Mouse (Mus musculus): Measurements from ENCODE around the gene Nlrp10. TPM values are rescaled to one million over a fixed set of nuclear protein-coding genes. Genes with fewer than 3 reads are reported as not detected.

Gene Nlrp10
- polyA plus RNA-seq, 1 experiment from 2014 or later, result 0.07 TPM

- no peaks in the 10 kb centered on the region for H3K27me3 ChIP-seq (ENCODE audit: insufficient read depth, low read length)
- H3K4me3 ChIP-seq (ENCODE audit: low read length), result no peak overlapping the region
- H3K27ac ChIP-seq (ENCODE audit: low read length), result no peak overlapping the region
- H3K4me1 ChIP-seq (ENCODE audit: insufficient read depth, low read length), result no peaks in the 10 kb centered on the region
- no peak overlapping the region for H3K9ac ChIP-seq (replicated peaks; ENCODE audit: low read length)
- H3K4me2 ChIP-seq (replicated peaks; ENCODE audit: low read depth, low read length), result no peak overlapping the region
- WGBS, result 69% methylated on average over 11 of the region's 11 CpGs
- ATAC-seq (ENCODE audit: low FRiP score, low TSS enrichment), result no peak
- H3K9me3 ChIP-seq (ENCODE audit: low read length), result no peaks in the 10 kb centered on the region
- no peaks in the 10 kb centered on the region for H3K36me3 ChIP-seq (ENCODE audit: insufficient read depth, low read length)
These were observed 1.4 kb downstream of the Nlrp10 start for GRCm38 (mm10) chr7:108928280-108929188.

GRCm38 (mm10) chr7:108927043-108927442, 2.9 kb downstream of the Nlrp10 start:
- H3K4me3 ChIP-seq (ENCODE audit: low read length), result no peak overlapping the region
- no peak overlapping the region for H3K9ac ChIP-seq (replicated peaks; ENCODE audit: low read length)
- no peak for ATAC-seq (ENCODE audit: low FRiP score, low TSS enrichment)
- no peak overlapping the region for H3K27ac ChIP-seq (ENCODE audit: low read length)
- no peaks in the 10 kb centered on the region for H3K4me1 ChIP-seq (ENCODE audit: insufficient read depth, low read length)
- H3K27me3 ChIP-seq (ENCODE audit: insufficient read depth, low read length), result no peaks in the 10 kb centered on the region
- H3K4me2 ChIP-seq (replicated peaks; ENCODE audit: low read depth, low read length), result no peak overlapping the region
- no peaks in the 10 kb centered on the region for H3K9me3 ChIP-seq (ENCODE audit: low read length)
- H3K36me3 ChIP-seq (ENCODE audit: insufficient read depth, low read length), result no peaks in the 10 kb centered on the region
- 63% methylated on average over 4 of the region's 4 CpGs for WGBS

- no peaks in the 10 kb centered on the region for H3K9me3 ChIP-seq (ENCODE audit: low read length)
- H3K4me2 ChIP-seq (replicated peaks; ENCODE audit: low read depth, low read length), result no peak overlapping the region
- H3K27me3 ChIP-seq (ENCODE audit: insufficient read depth, low read length), result no peaks in the 10 kb centered on the region
- H3K9ac ChIP-seq (replicated peaks; ENCODE audit: low read length), result no peak overlapping the region
- H3K4me1 ChIP-seq (ENCODE audit: insufficient read depth, low read length), result no peaks in the 10 kb centered on the region
- WGBS, result 73% methylated on average over 2 of the region's 2 CpGs
- H3K27ac ChIP-seq (ENCODE audit: low read length), result no peak overlapping the region
- no peak for ATAC-seq (ENCODE audit: low FRiP score, low TSS enrichment)
- H3K36me3 ChIP-seq (ENCODE audit: insufficient read depth, low read length), result no peaks in the 10 kb centered on the region
- H3K4me3 ChIP-seq (ENCODE audit: low read length), result no peak overlapping the region
These were observed 26.0 kb downstream of the Nlrp10 start for GRCm38 (mm10) chr7:108903969-108904368.

- Histone ChIP-seq H3K9me3 (ENCODE audit: low read length) (no peaks in the 10 kb centered on the region), H3K4me3 (ENCODE audit: low read length) (no peak within 1 kb of the TSS), H3K27me3 (ENCODE audit: insufficient read depth, low read length) (no peaks in the 10 kb centered on the region), H3K27ac (ENCODE audit: low read length) (no peak within 1 kb of the TSS), H3K9ac (replicated peaks; ENCODE audit: low read length) (no peak within 1 kb of the TSS), H3K36me3 (ENCODE audit: insufficient read depth, low read length) (no peaks in the 10 kb centered on the region), H3K4me2 (replicated peaks; ENCODE audit: low read depth, low read length) (no peak within 1 kb of the TSS), H3K4me1 (ENCODE audit: insufficient read depth, low read length) (no peaks in the 10 kb centered on the region)
- 89% methylated on average over 5 of the region's 5 CpGs for WGBS
- ATAC-seq (ENCODE audit: low FRiP score, low TSS enrichment), result no peak
These were observed 35.7 kb downstream of the Nlrp10 start, which contains the start of gene Olfr519 for GRCm38 (mm10) chr7:108894320-108894719. TSS of gene Olfr519 (minus strand) at chr7:108894420.

- Histone ChIP-seq H3K4me1 (ENCODE audit: insufficient read depth, low read length) (no peaks in the 10 kb centered on the region), H3K27me3 (ENCODE audit: insufficient read depth, low read length) (no peaks in the 10 kb centered on the region), H3K27ac (ENCODE audit: low read length) (no peak within 1 kb of the TSS), H3K4me3 (ENCODE audit: low read length) (no peak within 1 kb of the TSS), H3K4me2 (replicated peaks; ENCODE audit: low read depth, low read length) (no peak within 1 kb of the TSS), H3K9me3 (ENCODE audit: low read length) (no peaks in the 10 kb centered on the region), H3K36me3 (ENCODE audit: insufficient read depth, low read length) (no peaks in the 10 kb centered on the region), H3K9ac (replicated peaks; ENCODE audit: low read length) (no peak within 1 kb of the TSS)
- WGBS, result 84% methylated on average over 4 of the region's 4 CpGs
- no peak for ATAC-seq (ENCODE audit: low FRiP score, low TSS enrichment)
These were observed 45.1 kb downstream of the Nlrp10 start, which contains the start of gene Olfr518 for GRCm38 (mm10) chr7:108884906-108885305. TSS of gene Olfr518 (minus strand) at chr7:108885006.

GRCm38 (mm10) chr7:108872279-108872678, 57.7 kb downstream of the Nlrp10 start, which contains the start of gene Olfr517:
TSS of gene Olfr517 (minus strand) at chr7:108872379.
- WGBS, result 69% methylated on average over 2 of the region's 2 CpGs
- H3K9ac ChIP-seq (replicated peaks; ENCODE audit: low read length), result no peak within 1 kb of the TSS
- no peak for ATAC-seq (ENCODE audit: low FRiP score, low TSS enrichment)

More at GRCm38 (mm10) chr7:108872279-108872678, 57.7 kb downstream of the Nlrp10 start, which contains the start of gene Olfr517:
- Histone ChIP-seq H3K4me3 (ENCODE audit: low read length) (no peak within 1 kb of the TSS), H3K9me3 (ENCODE audit: low read length) (no peaks in the 10 kb centered on the region), H3K36me3 (ENCODE audit: insufficient read depth, low read length) (no peaks in the 10 kb centered on the region), H3K27me3 (ENCODE audit: insufficient read depth, low read length) (no peaks in the 10 kb centered on the region), H3K4me1 (ENCODE audit: insufficient read depth, low read length) (no peaks in the 10 kb centered on the region), H3K4me2 (replicated peaks; ENCODE audit: low read depth, low read length) (no peak within 1 kb of the TSS), H3K27ac (ENCODE audit: low read length) (no peak within 1 kb of the TSS)

Other genes with a start within 250 kb of the Nlrp10 start
- not detected in 2 replicates for gene Olfr512, start 216.9 kb downstream of the Nlrp10 start, polyA plus RNA-seq (2015; fragmentation: Nextera tagmentation; extraction: Ambion mirVana)
- gene Olfr513, start 179.2 kb downstream of the Nlrp10 start, polyA plus RNA-seq (2015; fragmentation: Nextera tagmentation; extraction: Ambion mirVana), result not detected in 2 replicates
- gene Olfr514, start 104.2 kb downstream of the Nlrp10 start, polyA plus RNA-seq (2015; fragmentation: Nextera tagmentation; extraction: Ambion mirVana), result not detected in 2 replicates
- not detected in 2 replicates for gene Olfr516, start 79.6 kb downstream of the Nlrp10 start, polyA plus RNA-seq (2015; fragmentation: Nextera tagmentation; extraction: Ambion mirVana)
- gene Olfr517, start 57.8 kb downstream of the Nlrp10 start, polyA plus RNA-seq (2015; fragmentation: Nextera tagmentation; extraction: Ambion mirVana), result not detected in 2 replicates
- not detected in 2 replicates for gene Olfr518, start 45.2 kb downstream of the Nlrp10 start, polyA plus RNA-seq (2015; fragmentation: Nextera tagmentation; extraction: Ambion mirVana)
- not detected in 2 replicates for gene Olfr519, start 35.8 kb downstream of the Nlrp10 start, polyA plus RNA-seq (2015; fragmentation: Nextera tagmentation; extraction: Ambion mirVana)
- 80.0 and 88.3 TPM in 2 replicates for gene Eif3f, start 4.2 kb upstream of the Nlrp10 start, polyA plus RNA-seq (2015; fragmentation: Nextera tagmentation; extraction: Ambion mirVana)
- 1.00 and 1.7 TPM in 2 replicates for gene Tub, start 20.2 kb upstream of the Nlrp10 start, polyA plus RNA-seq (2015; fragmentation: Nextera tagmentation; extraction: Ambion mirVana)
- 0.79 and 2.2 TPM in 2 replicates for gene Ric3, start 153.2 kb upstream of the Nlrp10 start, polyA plus RNA-seq (2015; fragmentation: Nextera tagmentation; extraction: Ambion mirVana)
- 7.6 and 7.7 TPM in 2 replicates for gene Lmo1, start 245.0 kb upstream of the Nlrp10 start, polyA plus RNA-seq (2015; fragmentation: Nextera tagmentation; extraction: Ambion mirVana)